Mouse (Mus musculus): ENCODE measurements around the gene Prm1. TPM values are rescaled to one million over a fixed set of nuclear protein-coding genes. Genes with fewer than 3 reads are reported as not detected.

Prm1 gene
- polyA plus RNA-seq, 1 experiment, result not detected

DNA sequence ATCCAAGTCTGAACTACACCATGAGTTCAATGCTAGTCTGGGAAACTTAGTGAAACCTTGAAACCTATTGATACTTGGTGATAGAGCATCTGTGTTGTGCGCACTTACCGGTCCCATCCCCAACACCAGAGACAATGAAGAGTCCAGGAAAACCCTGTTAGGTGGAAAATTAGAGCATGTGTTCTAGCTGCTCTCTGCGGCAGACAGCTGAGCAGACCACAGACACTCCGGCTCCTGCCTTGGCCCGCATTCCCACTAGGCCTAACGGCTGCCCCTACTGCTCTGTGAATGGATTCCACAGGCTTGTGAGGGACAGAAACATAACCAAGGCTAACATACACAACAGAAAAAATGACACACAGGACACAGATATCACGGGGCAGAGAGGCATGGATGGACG is 32.1 kb downstream of the Prm1 start:
- Histone ChIP-seq H3K27me3 (ENCODE audit: control insufficient read depth, insufficient read depth, insufficient read length) (no peaks in the 10 kb centered on the region), H3K4me2 (ENCODE audit: low read depth) (no peak overlapping the region), H3K4me3 (no peak overlapping the region), H3K36me3 (ENCODE audit: control insufficient read depth, insufficient read depth) (no peaks in the 10 kb centered on the region), H3ac (ENCODE audit: control insufficient read depth, insufficient read length) (no peak overlapping the region), H3K79me2 (ENCODE audit: control insufficient read depth, insufficient read depth) (no peaks in the 10 kb centered on the region)
- TF ChIP-seq POLR2AphosphoS2 (IDR thresholded peaks at IDR 0.05; ENCODE audit: insufficient read length, low read depth) (no peak), MYOG (IDR thresholded peaks at IDR 0.05; ENCODE audit: control insufficient read depth in 1 of 3, insufficient read depth in 1 of 3, insufficient read length in 2 of 3, low read depth in 2 of 3) (peak in 2 of 3 experiments; percentile 19 to 67), MYOD1 (IDR thresholded peaks at IDR 0.05; ENCODE audit: control insufficient read depth in 1 of 3, insufficient read length in 2 of 3, low read depth in 2 of 3) (peak in 2 of 3 experiments; percentile 10 to 40)

DNA sequence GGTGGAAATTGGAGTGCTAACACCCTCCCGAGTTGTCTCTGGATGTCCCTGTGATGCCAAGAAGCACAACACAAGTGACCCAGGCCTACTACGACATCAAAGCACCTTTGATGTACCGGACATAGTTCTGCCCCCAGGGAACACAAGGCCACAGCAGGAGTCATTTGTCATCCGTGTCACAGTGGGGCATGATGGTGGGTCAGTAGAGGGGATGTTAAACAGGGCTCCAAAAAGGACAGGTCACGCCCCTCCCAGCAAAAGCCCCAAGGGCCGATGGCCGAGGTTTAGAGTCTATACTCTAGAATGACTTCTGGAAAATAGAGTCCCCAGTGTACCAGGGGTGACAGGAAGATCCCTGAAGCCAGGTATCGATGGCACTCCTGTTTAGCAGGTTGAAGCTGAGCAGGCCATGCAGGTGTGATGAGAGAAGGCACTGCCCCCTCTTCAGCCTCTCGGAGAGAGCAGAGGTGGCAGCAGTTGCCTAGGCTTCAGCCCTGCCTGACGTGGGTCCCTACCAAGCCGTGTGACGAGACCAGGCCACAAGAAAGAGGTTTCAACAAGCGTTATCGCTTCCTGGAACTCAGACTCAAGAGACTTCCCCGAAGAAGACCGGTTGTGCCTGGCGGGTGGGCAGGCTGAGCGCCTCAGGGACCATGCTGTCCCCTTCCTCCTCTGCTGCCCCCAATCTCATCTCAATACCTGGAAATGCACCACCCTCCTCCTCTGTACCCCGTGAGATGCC is 33.7 kb downstream of the Prm1 start:
- no peaks in the 10 kb centered on the region for H3K79me2 ChIP-seq (ENCODE audit: control insufficient read depth, insufficient read depth)
- H3K4me3 ChIP-seq, result no peak overlapping the region
- no peaks in the 10 kb centered on the region for H3K36me3 ChIP-seq (ENCODE audit: control insufficient read depth, insufficient read depth)
- H3K27me3 ChIP-seq (ENCODE audit: control insufficient read depth, insufficient read depth, insufficient read length), result no peaks in the 10 kb centered on the region
- H3K4me2 ChIP-seq (ENCODE audit: low read depth), result no peak overlapping the region
- TF ChIP-seq CEBPB (IDR thresholded peaks at IDR 0.05; ENCODE audit: insufficient read depth, poor library complexity, severe bottlenecking), result no peak
- no peak overlapping the region for H3ac ChIP-seq (ENCODE audit: control insufficient read depth, insufficient read length)

DNA sequence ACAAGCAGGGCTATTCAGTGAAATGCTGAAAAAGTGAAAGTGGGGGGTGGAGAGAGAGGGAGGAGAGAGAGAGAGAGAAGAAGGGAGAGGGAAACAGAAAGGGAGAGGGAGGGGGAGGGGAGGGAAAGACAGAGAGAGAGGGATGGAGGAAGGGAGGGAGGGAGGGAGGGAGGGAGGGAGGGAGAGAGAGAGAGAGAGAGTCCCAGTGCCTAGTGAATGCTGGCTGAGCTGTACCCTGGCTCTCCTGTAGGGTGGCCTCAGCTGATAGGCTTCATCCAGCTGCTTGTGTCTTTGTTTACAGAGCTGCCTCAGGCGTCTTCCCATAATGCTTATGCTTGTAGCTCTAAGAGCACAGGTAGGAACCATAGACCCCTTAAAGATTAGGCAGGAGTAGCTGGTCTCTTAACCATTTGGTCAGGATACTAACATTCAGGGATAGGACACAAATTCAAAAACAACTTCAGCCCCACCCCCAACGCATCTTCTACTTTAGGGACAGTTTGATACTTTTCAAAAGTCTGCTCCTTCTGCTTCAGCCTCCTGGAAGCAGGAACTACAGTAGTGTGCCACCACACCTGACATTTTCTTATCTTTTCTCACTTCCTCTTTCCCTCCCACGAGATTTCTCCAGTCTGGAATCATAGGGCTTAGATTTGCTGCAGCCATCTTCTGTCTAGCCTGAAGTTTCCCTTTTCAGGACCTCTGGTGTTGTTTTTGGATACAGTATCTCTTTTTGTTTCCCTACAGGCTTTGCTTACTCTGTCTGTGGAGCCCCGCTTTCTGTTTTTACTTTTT is 34.9 kb downstream of the Prm1 start:
- H3ac ChIP-seq (ENCODE audit: control insufficient read depth, insufficient read length), result no peak overlapping the region
- no peaks in the 10 kb centered on the region for H3K79me2 ChIP-seq (ENCODE audit: control insufficient read depth, insufficient read depth)
- H3K4me3 ChIP-seq, result no peak overlapping the region
- peak overlapping the region; percentile 36 for H3K4me2 ChIP-seq (ENCODE audit: low read depth)
- no peaks in the 10 kb centered on the region for H3K27me3 ChIP-seq (ENCODE audit: control insufficient read depth, insufficient read depth, insufficient read length)
- TF ChIP-seq SRF (IDR thresholded peaks at IDR 0.05; ENCODE audit: control insufficient read depth, insufficient read length, low read depth) (no peak), MYOG (IDR thresholded peaks at IDR 0.05; ENCODE audit: control insufficient read depth in 1 of 3, insufficient read depth in 1 of 3, insufficient read length in 2 of 3, low read depth in 2 of 3) (no peak), TCF12 (IDR thresholded peaks at IDR 0.05; ENCODE audit: insufficient read depth, poor library complexity, severe bottlenecking) (no peak), POLR2AphosphoS2 (IDR thresholded peaks at IDR 0.05; ENCODE audit: insufficient read length, low read depth) (no peak), CEBPB (IDR thresholded peaks at IDR 0.05; ENCODE audit: insufficient read depth, poor library complexity, severe bottlenecking) (no peak), REST (IDR thresholded peaks at IDR 0.05; ENCODE audit: insufficient read depth, insufficient read length) (no peak), E2F4 (IDR thresholded peaks at IDR 0.05; ENCODE audit: insufficient read depth) (no peak), POLR2A (IDR thresholded peaks at IDR 0.05; ENCODE audit: insufficient read length, low read depth) (no peak), MAX (IDR thresholded peaks at IDR 0.05; ENCODE audit: low read depth) (no peak), TCF3 (IDR thresholded peaks at IDR 0.05; ENCODE audit: insufficient read length, low read depth) (no peak), MYOD1 (IDR thresholded peaks at IDR 0.05; ENCODE audit: control insufficient read depth in 1 of 3, insufficient read length in 2 of 3, low read depth in 2 of 3) (no peak), USF1 (IDR thresholded peaks at IDR 0.05; ENCODE audit: low read depth) (no peak)
- H3K36me3 ChIP-seq (ENCODE audit: control insufficient read depth, insufficient read depth), result no peaks in the 10 kb centered on the region

DNA sequence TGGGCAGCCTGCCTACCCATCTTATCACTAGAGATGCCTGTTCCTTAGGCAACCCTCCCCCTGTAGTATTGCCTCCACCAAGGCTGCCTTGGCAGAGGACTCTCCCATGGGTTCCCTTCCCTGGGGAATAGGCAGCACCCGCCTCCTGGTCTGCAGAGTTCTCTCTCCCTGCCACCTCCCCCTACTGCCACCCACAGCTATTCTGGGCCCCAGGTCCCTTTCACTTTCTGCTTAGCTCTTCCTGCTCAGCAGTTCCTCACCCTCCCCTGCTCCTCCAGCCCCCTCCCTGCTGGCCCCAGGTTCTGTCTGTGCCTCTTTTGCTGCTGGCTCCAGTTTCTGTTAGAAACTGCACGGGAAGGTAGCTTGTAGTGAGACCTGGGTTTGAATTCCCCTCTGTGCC is 36.0 kb downstream of the Prm1 start:
- no peaks in the 10 kb centered on the region for H3K36me3 ChIP-seq (ENCODE audit: control insufficient read depth, insufficient read depth)
- no peak for TF ChIP-seq TCF12 (IDR thresholded peaks at IDR 0.05; ENCODE audit: insufficient read depth, poor library complexity, severe bottlenecking)
- TF ChIP-seq CEBPB (IDR thresholded peaks at IDR 0.05; ENCODE audit: insufficient read depth, poor library complexity, severe bottlenecking), result no peak
- TF ChIP-seq E2F4 (IDR thresholded peaks at IDR 0.05; ENCODE audit: insufficient read depth), result no peak
- H3K27me3 ChIP-seq (ENCODE audit: control insufficient read depth, insufficient read depth, insufficient read length), result no peaks in the 10 kb centered on the region
- H3K4me3 ChIP-seq, result no peak overlapping the region
- peak overlapping the region; percentile 35 for H3K4me2 ChIP-seq (ENCODE audit: low read depth)
- no peak overlapping the region for H3ac ChIP-seq (ENCODE audit: control insufficient read depth, insufficient read length)
- H3K79me2 ChIP-seq (ENCODE audit: control insufficient read depth, insufficient read depth), result no peaks in the 10 kb centered on the region

DNA sequence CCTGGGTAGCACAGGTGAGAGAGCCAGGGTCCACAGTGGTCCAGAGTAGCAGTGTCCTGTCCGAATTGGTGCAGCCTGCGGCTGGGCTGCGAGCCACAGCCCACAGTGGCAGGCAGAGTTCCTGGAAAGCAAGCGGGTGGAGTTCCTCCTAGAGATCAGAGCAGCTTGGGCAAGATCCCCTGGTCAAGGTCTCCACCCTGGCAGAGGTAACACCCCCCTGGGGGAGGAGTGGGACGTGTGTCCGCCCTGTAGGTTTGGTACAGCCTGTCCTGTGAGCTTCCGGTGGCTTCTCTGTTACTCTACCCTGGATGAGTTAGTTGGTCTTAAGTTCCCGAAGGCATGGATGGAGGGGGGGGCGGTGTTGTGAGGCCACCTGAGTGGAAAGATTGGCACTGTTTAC is 36.8 kb downstream of the Prm1 start:
- H3K4me2 ChIP-seq (ENCODE audit: low read depth), result no peak overlapping the region
- no peak for TF ChIP-seq TCF12 (IDR thresholded peaks at IDR 0.05; ENCODE audit: insufficient read depth, poor library complexity, severe bottlenecking)
- no peak for TF ChIP-seq MYOD1 (IDR thresholded peaks at IDR 0.05; ENCODE audit: control insufficient read depth in 1 of 3, insufficient read length in 2 of 3, low read depth in 2 of 3)
- TF ChIP-seq POLR2AphosphoS2 (IDR thresholded peaks at IDR 0.05; ENCODE audit: insufficient read length, low read depth), result no peak
- no peak for TF ChIP-seq TCF3 (IDR thresholded peaks at IDR 0.05; ENCODE audit: insufficient read length, low read depth)
- no peak for TF ChIP-seq REST (IDR thresholded peaks at IDR 0.05; ENCODE audit: insufficient read depth, insufficient read length)
- no peak for TF ChIP-seq MAX (IDR thresholded peaks at IDR 0.05; ENCODE audit: low read depth)
- no peak for TF ChIP-seq MYOG (IDR thresholded peaks at IDR 0.05; ENCODE audit: control insufficient read depth in 1 of 3, insufficient read depth in 1 of 3, insufficient read length in 2 of 3, low read depth in 2 of 3)
- no peak for TF ChIP-seq USF1 (IDR thresholded peaks at IDR 0.05; ENCODE audit: low read depth)
- no peak for TF ChIP-seq CEBPB (IDR thresholded peaks at IDR 0.05; ENCODE audit: insufficient read depth, poor library complexity, severe bottlenecking)
- no peak for TF ChIP-seq SRF (IDR thresholded peaks at IDR 0.05; ENCODE audit: control insufficient read depth, insufficient read length, low read depth)
- TF ChIP-seq E2F4 (IDR thresholded peaks at IDR 0.05; ENCODE audit: insufficient read depth), result no peak
- no peak for TF ChIP-seq POLR2A (IDR thresholded peaks at IDR 0.05; ENCODE audit: insufficient read length, low read depth)

More for the DNA sequence above, 36.8 kb downstream of the Prm1 start:
- Histone ChIP-seq H3K79me2 (ENCODE audit: control insufficient read depth, insufficient read depth) (no peaks in the 10 kb centered on the region), H3K27me3 (ENCODE audit: control insufficient read depth, insufficient read depth, insufficient read length) (no peaks in the 10 kb centered on the region), H3ac (ENCODE audit: control insufficient read depth, insufficient read length) (no peak overlapping the region), H3K36me3 (ENCODE audit: control insufficient read depth, insufficient read depth) (no peaks in the 10 kb centered on the region), H3K4me3 (no peak overlapping the region)
